Mouse (Mus musculus): ENCODE data around the gene Lrrc73.

Lrrc73 gene

DNA sequence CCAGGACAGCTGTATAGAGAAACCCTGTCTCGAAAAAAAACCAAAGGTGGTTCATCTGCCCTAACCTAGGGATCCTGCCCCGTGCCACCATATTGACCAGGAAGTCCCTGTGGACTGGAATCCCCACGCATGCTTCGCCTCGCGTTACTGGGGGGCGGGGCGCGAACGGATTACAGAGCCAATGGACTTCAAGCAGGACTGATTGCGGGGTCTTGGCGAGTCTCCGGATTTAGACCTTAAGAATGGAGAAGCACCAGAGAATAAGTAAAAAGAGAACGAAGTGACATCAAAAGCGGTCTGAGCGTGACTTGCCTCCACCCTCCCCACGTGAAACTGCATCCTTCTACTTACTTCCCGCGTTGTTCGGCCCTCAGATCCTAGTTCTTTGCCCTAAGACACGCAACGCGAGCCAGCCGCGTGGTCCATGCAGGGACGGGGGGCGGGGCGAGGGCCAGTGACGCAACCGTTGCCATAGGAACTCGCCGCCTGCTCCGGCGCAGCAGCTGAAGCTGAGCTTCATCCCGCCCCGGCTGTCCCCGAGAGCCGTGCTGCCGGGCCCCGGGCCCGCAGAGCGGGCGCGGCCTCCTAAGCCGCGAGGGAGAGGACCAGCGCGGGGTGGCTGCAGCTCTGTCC is at the start of gene Lrrc73:
Lrrc73 (plus strand) TSS at position 80 of the 633 bp plus-strand sequence.
- DNase-seq (ENCODE audit: low spot score) = peak; percentile 89

DNA sequence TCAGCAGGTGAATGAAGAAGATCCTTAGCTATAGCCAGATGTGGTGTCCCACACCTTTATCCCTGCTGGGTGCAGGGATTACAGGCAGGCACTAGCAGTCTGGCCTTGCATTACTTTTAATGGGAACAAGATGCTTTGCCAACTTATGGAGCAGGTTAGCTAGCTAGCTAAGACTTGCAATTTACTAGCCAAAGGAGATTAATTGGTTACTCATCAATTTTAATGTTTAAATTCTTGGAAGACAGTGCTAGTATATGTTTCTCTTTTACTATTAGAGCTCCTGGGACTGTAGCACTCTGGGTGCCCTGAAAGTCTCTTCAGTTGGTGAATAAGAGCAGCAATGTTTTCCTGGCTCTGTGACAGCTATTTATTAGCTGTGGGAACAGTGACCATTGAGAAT is 46.7 kb upstream of the Lrrc73 start:
- no peak for DNase-seq (ENCODE audit: low spot score)

DNA sequence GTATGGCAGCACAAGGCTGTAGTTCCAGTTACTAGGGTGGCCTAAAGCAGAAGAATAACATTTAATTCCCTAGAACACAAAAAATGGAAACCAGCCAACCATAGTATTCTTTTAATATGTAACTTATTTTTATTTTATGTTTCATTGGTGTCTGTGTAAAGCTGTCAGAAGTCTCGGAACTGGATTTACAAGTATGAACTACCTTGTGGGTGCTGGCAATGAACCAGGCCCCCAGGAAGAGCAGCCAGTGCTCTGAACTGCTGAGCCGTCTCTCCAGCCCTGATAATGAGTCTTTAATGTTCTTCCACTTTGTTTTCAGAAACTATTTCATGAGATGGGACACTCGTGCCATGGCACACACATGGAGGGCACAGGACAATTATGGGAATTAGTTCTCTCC is 42.8 kb upstream of the Lrrc73 start:
- no peak for DNase-seq (ENCODE audit: low spot score)

DNA sequence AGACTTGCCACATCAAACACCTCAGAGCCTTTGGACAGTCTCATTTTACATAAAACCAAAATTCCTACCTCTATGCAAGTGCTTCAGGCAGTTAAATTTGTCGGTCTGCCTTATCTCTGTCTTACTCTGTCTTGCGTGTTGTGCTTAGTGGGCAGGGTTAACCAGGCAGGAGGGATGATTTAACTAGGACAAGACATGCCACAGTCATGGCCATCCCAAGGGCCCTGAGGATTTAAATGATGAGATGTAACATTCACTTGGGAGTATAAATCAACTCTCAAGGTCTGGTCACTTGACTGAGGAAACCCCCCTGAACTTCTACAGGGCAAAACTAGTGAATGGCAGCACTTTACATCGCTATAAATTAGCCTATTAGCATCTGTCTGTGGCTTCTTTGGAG is 31.7 kb upstream of the Lrrc73 start:
- DNase-seq (ENCODE audit: low spot score) = no peak

DNA sequence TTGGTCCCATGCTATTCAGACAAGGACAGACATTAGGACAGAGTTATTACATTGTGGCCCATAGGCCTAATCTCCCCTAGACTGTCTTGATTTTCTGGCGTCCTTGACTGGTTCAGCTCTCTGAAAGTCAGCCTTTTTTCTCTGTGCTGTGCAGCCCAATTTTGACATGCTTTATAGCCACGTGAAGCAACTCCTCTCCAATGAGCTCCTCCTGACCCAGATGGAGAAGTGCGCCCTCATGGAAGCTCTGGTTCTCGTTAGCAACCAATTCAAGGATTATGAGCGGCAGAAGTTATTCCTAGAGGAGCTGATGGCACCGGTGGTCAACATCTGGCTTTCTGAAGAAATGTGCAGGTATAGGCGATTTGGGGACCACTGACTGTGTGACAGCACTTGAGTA is 25.8 kb upstream of the Lrrc73 start:
- DNase-seq (ENCODE audit: low spot score) = no peak

DNA sequence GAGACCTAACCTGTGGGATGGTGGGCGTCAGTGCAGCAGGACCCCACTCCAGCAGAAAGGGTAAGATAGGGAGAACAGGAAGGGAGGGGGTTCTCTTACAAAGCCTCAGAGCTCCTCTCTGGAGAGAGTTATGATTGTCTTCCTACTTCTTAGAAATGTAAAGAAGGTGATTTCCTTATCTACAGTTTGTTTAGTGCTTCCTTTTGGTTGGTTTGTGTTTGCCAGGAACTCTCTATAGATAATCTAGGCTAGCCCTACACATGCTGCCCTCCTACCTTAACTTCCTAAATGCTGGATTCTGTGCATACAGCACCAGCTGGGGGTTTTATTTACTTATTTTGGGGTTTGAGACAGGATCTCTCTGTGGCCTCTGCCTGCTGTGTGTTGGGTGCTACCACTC is 17.3 kb upstream of the Lrrc73 start:
- no peak for DNase-seq (ENCODE audit: low spot score)

DNA sequence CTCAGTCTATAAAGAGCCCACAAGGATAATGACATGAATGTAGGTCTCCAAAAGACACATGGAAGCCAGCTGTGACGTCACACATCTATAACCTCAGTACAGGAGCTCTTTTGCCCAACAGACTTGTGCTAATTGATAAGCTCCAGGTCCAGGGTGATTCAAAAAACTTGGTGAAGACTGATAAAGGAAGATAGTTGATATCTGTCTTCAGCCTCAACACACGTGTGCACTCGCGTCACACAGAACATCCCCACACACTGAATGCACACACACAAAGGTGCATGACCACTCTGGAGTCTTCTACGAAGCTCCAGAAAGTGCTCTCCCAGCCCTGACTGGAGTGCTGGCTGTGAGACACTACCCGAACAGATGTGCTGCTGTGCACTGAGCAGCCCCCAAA is 16.3 kb upstream of the Lrrc73 start:
- no peak for DNase-seq (ENCODE audit: low spot score)

DNA sequence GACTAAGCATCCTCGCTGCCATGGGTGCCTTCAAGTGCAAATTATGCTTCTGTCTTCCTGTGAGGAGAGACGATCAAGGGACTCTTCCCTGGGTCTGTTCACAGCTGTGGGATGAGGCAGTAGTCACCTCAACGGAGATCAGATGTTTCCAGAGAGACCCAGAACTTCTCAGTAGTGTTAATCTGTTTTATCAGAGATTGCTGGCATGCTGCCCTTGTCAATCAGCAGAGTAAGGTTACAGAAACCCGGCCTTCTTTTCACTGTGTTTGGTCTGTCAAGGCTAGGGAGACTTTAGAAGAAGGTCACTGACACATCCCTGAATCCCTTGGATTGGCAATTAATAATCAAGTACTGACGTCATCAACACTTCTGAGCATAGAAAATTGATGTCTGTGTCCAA is 15.9 kb upstream of the Lrrc73 start:
- DNase-seq (ENCODE audit: low spot score) = no peak

DNA sequence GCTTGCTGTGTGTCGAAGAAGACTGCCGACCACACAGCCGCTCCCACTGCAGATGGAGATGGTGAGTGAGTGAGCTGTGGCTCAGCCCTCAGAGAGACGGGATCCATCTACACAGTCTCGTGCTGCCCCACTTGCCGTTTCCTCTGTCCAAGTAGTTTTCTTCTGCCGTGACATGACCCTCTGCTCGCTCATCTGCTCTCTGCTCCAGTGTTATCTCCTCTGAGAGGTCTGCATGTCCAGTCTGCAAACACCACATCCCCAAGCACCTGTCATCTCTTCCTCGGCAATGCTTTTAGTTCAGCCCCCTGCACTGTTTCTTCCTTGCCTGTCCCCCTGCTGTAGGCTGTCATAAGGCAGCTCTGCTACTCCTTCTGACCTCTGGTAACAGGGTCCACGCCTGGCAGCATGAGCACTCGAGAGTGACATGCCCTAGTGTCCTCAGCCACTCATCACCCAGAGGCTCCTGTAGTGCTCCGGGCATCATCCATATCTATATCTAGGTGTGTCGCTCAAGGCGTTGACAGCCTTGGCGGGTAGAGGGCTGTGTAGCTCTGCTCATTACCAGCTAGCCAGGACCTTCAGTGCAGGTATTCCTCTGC is 13.7 kb upstream of the Lrrc73 start:
- DNase-seq (ENCODE audit: low spot score) = no peak

DNA sequence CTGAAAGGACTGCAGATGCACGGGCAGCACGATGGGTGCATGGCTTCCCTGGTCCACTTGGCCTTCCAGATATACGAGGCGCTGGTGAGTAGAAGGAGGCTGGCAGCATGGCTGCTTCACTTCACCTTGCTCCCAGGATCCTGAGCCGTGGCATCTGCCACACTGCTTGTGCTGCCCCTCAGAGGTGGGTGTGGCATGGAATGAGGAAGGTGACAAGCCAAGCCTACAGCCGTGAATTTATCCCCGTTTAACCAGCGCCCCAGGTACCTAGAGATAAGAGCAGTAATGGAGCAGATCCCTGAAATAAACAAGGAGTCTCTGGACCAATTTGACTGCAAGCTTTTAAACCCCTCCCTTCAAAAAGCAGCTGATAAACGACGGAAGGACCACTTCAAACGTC is 11.9 kb upstream of the Lrrc73 start:
- DNase-seq (ENCODE audit: low spot score) = no peak

DNA sequence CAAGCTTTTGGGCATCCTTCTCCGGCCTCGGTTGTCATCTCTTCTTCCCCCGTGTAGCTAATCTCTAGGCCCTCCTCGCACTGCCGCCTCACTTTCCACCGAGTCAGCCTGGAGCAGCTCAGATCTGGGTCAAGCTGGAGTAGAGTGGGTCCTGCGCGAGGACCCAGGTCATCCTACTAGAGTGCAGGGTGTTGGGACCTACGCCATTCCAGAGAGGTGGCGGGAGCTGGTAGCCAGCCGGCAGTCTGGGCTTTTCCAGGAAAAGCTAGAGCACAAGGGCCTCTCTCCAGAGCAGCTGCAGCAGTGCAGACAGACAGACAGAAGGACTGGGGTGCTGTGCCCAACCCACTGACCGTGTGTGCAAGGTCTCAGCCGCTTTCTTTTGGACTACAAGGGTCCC is 11.1 kb upstream of the Lrrc73 start:
- no peak for DNase-seq (ENCODE audit: low spot score)

DNA sequence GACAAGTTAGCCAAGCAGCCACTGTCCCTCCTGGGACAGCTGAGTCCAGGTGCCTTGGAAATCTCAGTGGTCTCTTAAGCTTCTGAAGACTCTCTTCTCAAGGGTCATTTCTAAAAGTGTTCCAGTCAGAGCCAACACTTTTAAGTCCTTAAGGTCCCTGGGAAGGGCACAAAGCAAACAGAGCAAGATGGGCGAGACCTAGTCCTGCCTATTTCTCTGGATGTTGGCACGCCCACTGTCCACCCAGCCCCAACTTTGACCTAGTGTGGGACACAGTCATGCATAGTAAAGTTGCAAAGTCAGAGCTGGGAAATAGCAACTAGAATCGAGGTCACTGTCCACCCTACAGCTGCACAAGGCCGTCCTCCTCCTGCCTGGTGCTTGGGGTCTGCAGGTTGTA is 10.3 kb upstream of the Lrrc73 start:
- no peak for DNase-seq (ENCODE audit: low spot score)

DNA sequence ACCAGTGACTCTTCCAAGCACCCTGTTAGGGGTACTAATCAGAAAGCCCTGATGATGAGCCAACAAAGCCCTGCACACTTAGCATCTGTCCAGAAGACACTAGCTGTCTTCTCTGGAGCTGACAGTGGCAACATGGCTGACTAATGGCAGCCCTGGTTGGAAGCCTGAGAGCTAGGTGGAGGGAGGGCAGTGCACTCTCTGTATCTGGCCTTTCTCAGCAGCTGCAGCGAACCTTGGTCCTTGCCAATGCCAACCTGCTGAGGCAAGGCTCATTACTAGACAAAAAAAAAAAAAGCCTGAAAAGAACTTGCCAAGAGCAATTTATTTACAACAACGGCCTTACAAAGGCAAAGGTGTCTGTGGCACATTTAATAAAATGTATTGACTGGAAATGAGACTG is 9.7 kb upstream of the Lrrc73 start:
- no peak for DNase-seq (ENCODE audit: low spot score)

DNA sequence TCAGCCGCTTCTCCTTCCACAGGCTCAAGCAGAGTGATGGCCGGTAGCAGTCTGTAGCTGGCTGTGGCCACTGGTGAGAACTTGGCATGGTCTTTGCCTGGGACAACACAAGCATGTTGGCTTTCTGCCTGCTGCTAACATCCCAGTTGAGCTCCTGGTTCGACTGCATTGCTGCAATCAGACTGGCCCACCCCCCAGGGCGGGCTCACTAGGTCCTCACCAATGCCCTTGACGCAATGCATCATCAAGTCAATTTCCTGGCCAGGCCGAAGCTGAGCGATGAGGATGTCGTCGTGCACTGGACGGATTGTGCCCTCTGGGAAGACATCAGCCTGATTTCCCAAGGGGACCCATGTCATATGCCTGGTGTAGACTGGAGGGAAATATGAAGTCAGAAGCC is 8.8 kb upstream of the Lrrc73 start:
- no peak for DNase-seq (ENCODE audit: low spot score)

DNA sequence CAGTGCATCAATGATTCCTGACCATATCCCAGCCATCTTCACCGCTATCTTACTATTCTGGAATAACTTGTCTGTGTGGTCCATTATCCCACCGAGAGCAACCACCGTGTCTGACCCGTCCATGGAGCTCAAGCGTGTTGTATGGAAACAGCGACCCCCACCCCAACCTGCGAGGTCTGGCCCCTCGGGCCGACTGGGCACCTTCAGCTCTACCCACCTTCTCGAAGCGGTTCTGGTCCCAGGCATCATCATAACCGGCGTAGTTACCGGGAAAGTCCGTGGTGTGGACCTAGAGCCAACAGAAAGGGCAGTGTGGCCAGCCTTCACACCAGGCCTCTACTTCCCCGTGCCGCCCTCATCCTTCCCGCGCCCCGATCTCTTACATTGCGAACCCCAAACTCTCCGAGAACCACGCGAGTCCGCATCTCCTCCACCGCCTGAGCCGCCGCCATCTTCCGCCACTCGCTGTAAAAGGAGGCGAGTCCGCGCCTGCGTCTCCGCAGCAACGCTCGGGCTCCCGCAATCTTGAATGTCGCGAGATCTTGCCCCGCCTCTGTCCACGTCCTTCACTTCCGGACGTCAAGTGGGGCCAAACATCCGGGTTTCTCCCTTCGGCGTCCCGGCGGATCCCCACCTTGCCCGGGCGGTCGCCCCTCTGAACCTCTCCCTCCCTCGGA is 5.7 kb upstream of the Lrrc73 start, which contains the start of the genes Polr1c and Yipf3:
Polr1c (minus strand) TSS at position 543 of the 677 bp plus-strand sequence.
Yipf3 (plus strand) TSS at position 569 of the 677 bp plus-strand sequence.
- DNase-seq (ENCODE audit: low spot score) = peak; percentile 90

DNA sequence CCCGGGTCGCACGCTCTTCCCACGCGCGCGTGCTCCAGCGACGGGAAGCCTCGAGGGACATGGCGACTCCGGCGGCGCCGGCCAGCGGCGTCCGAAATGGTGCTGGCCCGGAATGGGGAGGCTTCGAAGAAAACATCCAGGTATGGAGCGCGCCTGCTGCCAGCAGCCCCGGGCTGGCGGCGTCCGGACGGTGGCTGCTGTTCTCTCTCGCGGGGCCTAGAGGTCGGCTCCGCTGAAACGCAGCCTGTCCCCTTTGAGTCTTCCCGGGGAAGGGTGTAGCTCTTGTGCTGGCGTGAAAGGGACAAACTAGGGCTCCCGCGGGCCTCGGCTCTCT is 5.2 kb upstream of the Lrrc73 start:
- no peak for DNase-seq (ENCODE audit: low spot score)

DNA sequence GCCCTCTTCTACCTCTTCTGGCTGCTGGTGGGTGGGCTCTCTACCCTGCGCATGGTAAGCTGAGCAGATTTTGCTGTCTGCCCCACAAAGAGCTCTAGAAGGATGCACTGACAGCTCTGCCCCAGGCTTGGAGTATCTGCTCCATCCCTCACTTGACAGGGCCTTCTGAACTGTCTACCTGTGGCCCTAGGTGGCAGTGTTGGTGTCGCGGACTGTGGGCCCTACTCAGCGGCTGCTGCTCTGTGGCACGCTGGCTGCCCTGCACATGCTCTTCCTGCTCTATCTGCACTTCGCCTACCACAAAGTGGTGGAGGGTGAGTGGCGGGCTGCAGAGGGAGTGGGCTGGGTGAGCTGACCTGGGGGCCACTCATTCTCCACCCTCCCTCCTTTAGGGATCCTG is 2.2 kb upstream of the Lrrc73 start:
- DNase-seq (ENCODE audit: low spot score) = no peak

DNA sequence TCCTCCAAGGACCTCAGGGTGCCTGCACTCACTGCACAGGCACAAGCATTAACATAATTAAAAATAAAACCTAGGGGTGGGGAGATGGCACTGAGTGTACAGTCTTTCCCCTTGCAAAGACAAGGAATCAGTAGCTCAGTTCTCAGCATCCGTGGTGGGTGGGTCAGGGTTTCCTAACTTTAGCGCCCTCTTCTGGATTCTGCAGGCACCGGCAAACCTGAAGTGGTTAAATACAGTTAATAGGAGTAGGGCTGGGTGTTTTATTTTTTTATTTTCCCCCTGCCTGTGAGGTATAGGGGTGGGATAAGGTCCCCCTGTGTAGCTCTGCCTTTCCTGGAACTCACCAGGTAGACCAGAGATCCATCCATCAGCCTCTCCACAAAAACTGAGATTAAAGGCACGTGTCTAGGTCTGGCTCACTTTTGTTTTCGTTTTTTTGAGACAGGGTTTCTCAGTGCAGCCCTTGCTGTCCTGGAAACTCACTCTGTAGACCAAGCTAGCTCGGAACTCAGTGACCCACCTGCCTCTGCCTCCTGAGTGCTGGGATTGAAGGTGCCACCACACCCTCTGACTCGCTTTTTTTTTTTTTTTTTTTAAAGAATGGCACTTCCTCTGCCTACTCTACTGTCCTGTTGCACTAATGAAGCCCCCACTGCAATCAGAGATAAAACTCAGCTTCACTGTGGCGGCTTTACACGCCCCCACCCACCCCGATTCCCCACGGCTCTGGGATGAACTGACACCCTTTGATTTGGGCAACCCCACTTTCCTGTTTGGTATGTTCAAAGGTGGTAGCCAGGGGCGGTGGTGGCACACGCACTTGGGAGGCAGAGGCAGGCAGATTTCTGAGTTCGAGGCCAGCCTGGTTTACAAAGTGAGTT is 520 bp upstream of the Lrrc73 start:
- no peak for DNase-seq (ENCODE audit: low spot score)

DNA sequence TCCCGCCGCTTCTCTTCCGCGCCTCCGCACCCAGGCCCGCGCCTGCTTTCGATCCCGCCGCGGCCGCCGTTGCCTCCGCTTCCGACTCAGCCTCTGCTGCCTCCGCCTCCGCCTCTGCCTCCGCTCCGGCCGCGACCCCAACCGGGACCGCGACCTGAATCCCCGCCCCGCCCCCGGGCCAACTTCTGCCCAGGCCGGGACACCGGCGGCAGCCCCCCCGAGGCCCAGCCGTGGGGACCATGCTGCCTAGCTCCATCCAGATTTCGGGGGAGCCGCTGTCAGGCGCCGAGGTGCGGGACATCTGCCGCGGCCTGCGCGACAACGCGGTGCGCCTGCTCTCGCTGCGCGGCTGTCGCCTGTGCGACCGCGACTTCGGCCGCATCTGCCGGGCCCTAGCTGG is 775 bp downstream of the Lrrc73 start:
- no peak for DNase-seq (ENCODE audit: low spot score)

DNA sequence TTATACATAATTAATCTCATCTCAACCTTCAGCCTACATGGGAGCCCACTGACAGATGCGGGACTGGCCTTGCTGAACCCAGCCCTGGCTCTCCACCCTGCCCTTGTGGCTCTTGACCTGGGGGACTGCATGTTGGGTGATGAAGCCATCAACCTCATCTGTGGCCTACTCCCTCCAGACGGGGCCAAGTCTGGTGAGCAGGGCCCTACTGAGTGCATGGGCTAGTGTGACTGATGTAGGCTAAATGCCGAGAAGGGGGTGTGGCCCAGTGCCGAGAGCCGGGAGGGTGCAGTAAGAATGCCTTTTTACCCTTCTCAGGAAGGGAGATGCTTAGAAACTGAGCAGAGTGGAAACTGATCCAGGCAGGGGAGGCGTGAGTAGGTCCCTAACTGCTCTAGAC is 1.8 kb downstream of the Lrrc73 start:
- no peak for DNase-seq (ENCODE audit: low spot score)

DNA sequence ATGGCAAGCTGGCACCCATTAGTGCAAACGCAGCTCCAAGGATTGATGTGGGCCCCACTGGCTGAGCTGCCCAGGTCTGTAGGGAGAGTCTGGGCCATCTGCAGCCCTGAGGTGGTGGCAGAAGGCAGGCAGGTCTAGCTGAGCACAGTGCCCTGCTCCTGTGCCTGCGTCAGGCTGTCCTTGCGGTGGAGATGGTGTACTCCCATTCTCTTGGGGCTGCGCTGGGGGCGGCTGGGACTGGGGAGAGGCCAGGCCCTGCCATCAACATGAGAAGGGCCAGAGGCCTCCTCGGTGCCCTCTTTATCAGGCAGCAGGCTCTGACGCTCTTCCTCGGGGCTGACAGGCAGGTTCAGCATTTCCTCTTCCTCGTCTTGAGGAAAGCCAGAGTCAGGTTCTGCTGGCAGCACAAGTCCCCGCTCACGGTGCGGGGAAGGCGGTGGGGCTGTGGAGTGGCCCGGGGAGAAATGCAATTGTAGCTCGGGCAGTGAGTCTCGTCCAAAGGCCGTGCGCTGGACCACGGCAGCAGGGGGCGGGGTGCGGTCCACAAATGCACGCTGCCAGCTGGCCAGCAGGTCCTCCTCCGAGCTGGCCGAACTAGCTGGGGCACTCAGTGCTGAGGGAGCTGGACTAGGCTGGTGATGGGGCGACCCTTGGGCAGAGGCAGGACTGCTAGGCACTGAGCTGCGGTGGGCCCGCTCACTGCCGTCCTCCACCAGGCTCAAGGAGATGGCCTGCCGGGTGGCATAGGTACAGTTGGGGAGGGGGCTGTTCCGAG is 5.1 kb downstream of the Lrrc73 start:
- no peak for DNase-seq (ENCODE audit: low spot score)

DNA sequence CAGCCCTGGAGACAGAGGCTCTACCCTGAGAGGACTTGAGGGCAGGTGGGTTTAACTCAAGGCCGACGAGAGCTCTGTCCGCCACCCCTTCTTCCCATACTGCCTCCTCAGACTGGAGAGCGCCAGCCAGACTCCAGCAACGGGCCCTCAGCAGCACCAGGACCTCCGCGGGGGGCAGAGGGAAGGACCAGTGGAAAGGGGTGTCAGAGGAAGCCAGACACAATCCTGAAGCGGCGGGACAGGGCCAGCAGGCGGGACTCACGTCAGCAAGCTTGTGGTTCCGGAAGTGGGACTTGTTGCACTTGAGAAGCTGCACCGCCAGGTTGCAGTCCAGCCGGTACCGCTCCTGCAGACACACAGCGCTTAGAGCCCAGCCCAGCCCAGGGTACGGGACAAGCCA is 6.3 kb downstream of the Lrrc73 start:
- DNase-seq (ENCODE audit: low spot score) = no peak
